Mouse (Mus musculus): Measurements from ENCODE around the gene Chrm3.

DNA sequence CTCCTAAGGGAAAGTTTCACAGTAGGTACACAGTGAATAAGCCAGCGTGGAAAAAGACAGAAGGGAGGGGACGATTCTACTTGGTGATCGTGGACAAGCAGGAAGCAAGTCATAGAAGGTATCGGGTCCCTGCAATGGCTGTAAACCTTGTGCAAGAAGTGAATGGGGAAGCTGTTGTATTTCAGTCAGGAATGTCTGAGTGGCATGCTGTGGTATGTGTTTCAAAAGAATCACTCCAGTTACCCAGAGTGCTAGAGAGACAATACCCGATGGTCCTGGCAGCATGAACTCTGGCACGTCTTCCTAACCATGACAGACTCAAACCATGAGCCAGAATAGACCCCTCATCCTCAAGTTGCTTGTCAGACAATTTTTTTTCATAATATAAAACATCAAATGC lies 375.0 kb downstream of the Chrm3 start:
- TF ChIP-seq POLR2A (IDR thresholded peaks at IDR 0.05; ENCODE audit: borderline replicate concordance, extremely low read depth, insufficient read depth, insufficient read length, poor library complexity, severe bottlenecking) (no peak), CTCF (IDR thresholded peaks at IDR 0.05; ENCODE audit: borderline replicate concordance, extremely low read depth, insufficient read depth, insufficient read length) (no peak)

Data from brain, embryonic 14.5 days (tissue).